Mouse (Mus musculus): Measurements from ENCODE around the gene Tekt5. TPM values are rescaled to one million over a fixed set of nuclear protein-coding genes. Genes with fewer than 3 reads are reported as not detected.

Tekt5 gene
- polyA plus RNA-seq, 1 experiment from 2014 or later, result 0.23 TPM

GRCm38 (mm10) chr16:10341110-10341509, 54.2 kb downstream of the Tekt5 start:
- Histone ChIP-seq H3K27ac (no peak overlapping the region), H3K27me3 (ENCODE audit: insufficient read depth, poor library complexity, severe bottlenecking) (no peaks in the 10 kb centered on the region), H3K4me3 (no peak overlapping the region), H3K9me3 (no peaks in the 10 kb centered on the region), H3K36me3 (no peaks in the 10 kb centered on the region), H3K4me1 (peaks cover 22% of the 10 kb centered on the region)
- DNase-seq (ENCODE audit: low spot score), result no peak
- 68% methylated on average over 4 of the region's 4 CpGs for WGBS

- 90% methylated on average over 10 of the region's 10 CpGs for WGBS
- no peak overlapping the region for H3K4me3 ChIP-seq
- no peak for DNase-seq (ENCODE audit: low spot score)
Observed at GRCm38 (mm10) chr16:10339930-10340329, 55.4 kb downstream of the Tekt5 start.

GRCm38 (mm10) chr16:10338601-10339000, 56.7 kb downstream of the Tekt5 start:
- WGBS, result 87% methylated on average over 5 of the region's 5 CpGs
- H3K27me3 ChIP-seq (ENCODE audit: insufficient read depth, poor library complexity, severe bottlenecking), result no peaks in the 10 kb centered on the region
- H3K27ac ChIP-seq, result peak overlapping the region; percentile 57

More at GRCm38 (mm10) chr16:10339930-10340329, 55.4 kb downstream of the Tekt5 start:
- H3K9me3 ChIP-seq, result no peaks in the 10 kb centered on the region
- H3K27ac ChIP-seq, result no peak overlapping the region
- H3K27me3 ChIP-seq (ENCODE audit: insufficient read depth, poor library complexity, severe bottlenecking), result no peaks in the 10 kb centered on the region
- H3K4me1 ChIP-seq, result peaks cover 24% of the 10 kb centered on the region
- no peaks in the 10 kb centered on the region for H3K36me3 ChIP-seq

GRCm38 (mm10) chr16:10337422-10338197, 57.7 kb downstream of the Tekt5 start:
- Histone ChIP-seq H3K4me3 (no peak overlapping the region), H3K4me1 (peaks cover 27% of the 10 kb centered on the region), H3K36me3 (no peaks in the 10 kb centered on the region), H3K27ac (peak overlapping the region; percentile 65), H3K27me3 (ENCODE audit: insufficient read depth, poor library complexity, severe bottlenecking) (no peaks in the 10 kb centered on the region), H3K9me3 (no peaks in the 10 kb centered on the region)
- 41% methylated on average over 13 of the region's 13 CpGs for WGBS
- no peak for DNase-seq (ENCODE audit: low spot score)

More at GRCm38 (mm10) chr16:10338601-10339000, 56.7 kb downstream of the Tekt5 start:
- Histone ChIP-seq H3K4me3 (no peak overlapping the region), H3K4me1 (peaks cover 24% of the 10 kb centered on the region), H3K9me3 (no peaks in the 10 kb centered on the region), H3K36me3 (no peaks in the 10 kb centered on the region)
- no peak for DNase-seq (ENCODE audit: low spot score)

- Histone ChIP-seq H3K4me1 (peaks cover 27% of the 10 kb centered on the region), H3K27ac (peak overlapping the region; percentile 65), H3K9me3 (no peaks in the 10 kb centered on the region), H3K27me3 (ENCODE audit: insufficient read depth, poor library complexity, severe bottlenecking) (no peaks in the 10 kb centered on the region), H3K36me3 (no peaks in the 10 kb centered on the region), H3K4me3 (no peak overlapping the region)
- 87% methylated on average over 19 of the region's 19 CpGs for WGBS
- no peak for DNase-seq (ENCODE audit: low spot score)
Observed at GRCm38 (mm10) chr16:10336454-10337421, 58.6 kb downstream of the Tekt5 start.

- DNase-seq (ENCODE audit: low spot score), result no peak
- 76% methylated on average over 2 of the region's 2 CpGs for WGBS
- Histone ChIP-seq H3K9me3 (no peaks in the 10 kb centered on the region), H3K27me3 (ENCODE audit: insufficient read depth, poor library complexity, severe bottlenecking) (no peaks in the 10 kb centered on the region), H3K4me1 (peaks cover 27% of the 10 kb centered on the region), H3K36me3 (no peaks in the 10 kb centered on the region), H3K27ac (no peak overlapping the region), H3K4me3 (no peak overlapping the region)
Observed at GRCm38 (mm10) chr16:10335953-10336352, 59.3 kb downstream of the Tekt5 start.

GRCm38 (mm10) chr16:10332732-10333131, 62.6 kb downstream of the Tekt5 start:
- no peaks in the 10 kb centered on the region for H3K9me3 ChIP-seq
- no peaks in the 10 kb centered on the region for H3K27me3 ChIP-seq (ENCODE audit: insufficient read depth, poor library complexity, severe bottlenecking)
- WGBS, result 60% methylated on average over 7 of the region's 7 CpGs
- peaks cover 22% of the 10 kb centered on the region for H3K4me1 ChIP-seq
- H3K27ac ChIP-seq, result no peak overlapping the region
- no peak overlapping the region for H3K4me3 ChIP-seq
- no peak for DNase-seq (ENCODE audit: low spot score)
- H3K36me3 ChIP-seq, result no peaks in the 10 kb centered on the region

- H3K27ac ChIP-seq, result no peak overlapping the region
- no peak overlapping the region for H3K4me3 ChIP-seq
- 76% methylated on average over 12 of the region's 12 CpGs for WGBS
- 0 out of 2 replicates have a peak, but pooled peaks cover 8% of the 10 kb centered on the region for H3K4me1 ChIP-seq
- no peaks in the 10 kb centered on the region for H3K36me3 ChIP-seq
- DNase-seq (ENCODE audit: low spot score), result no peak
- peaks cover 3% of the 10 kb centered on the region; the same call in 1 of the 2 replicates for H3K27me3 ChIP-seq (ENCODE audit: insufficient read depth, poor library complexity, severe bottlenecking)
- H3K9me3 ChIP-seq, result no peaks in the 10 kb centered on the region
Observed at GRCm38 (mm10) chr16:10330586-10331495, 64.4 kb downstream of the Tekt5 start.

- no peak for DNase-seq (ENCODE audit: low spot score)
Observed at GRCm38 (mm10) chr16:10327563-10328333, 67.5 kb downstream of the Tekt5 start.

GRCm38 (mm10) chr16:10319914-10320569, 75.2 kb downstream of the Tekt5 start:
- Histone ChIP-seq H3K4me3 (no peak overlapping the region), H3K9me3 (no peaks in the 10 kb centered on the region), H3K27me3 (ENCODE audit: insufficient read depth, poor library complexity, severe bottlenecking) (no peaks in the 10 kb centered on the region), H3K27ac (no peak overlapping the region), H3K36me3 (no peaks in the 10 kb centered on the region), H3K4me1 (no peaks in the 10 kb centered on the region)
- WGBS, result 38% methylated on average over 17 of the region's 17 CpGs
- no peak for DNase-seq (ENCODE audit: low spot score)

More at GRCm38 (mm10) chr16:10327563-10328333, 67.5 kb downstream of the Tekt5 start:
- no peaks in the 10 kb centered on the region for H3K9me3 ChIP-seq
- no peaks in the 10 kb centered on the region for H3K36me3 ChIP-seq
- no peak overlapping the region for H3K4me3 ChIP-seq
- WGBS, result 62% methylated on average over 13 of the region's 13 CpGs
- 0 out of 2 replicates have a peak, but pooled peaks cover 6% of the 10 kb centered on the region for H3K4me1 ChIP-seq
- peaks cover 3% of the 10 kb centered on the region; the same call in 1 of the 2 replicates for H3K27me3 ChIP-seq (ENCODE audit: insufficient read depth, poor library complexity, severe bottlenecking)
- no peak overlapping the region for H3K27ac ChIP-seq

GRCm38 (mm10) chr16:10317197-10317544, 78.1 kb downstream of the Tekt5 start:
- WGBS, result 60% methylated on average over 4 of the region's 4 CpGs
- Histone ChIP-seq H3K27ac (no peak overlapping the region), H3K27me3 (ENCODE audit: insufficient read depth, poor library complexity, severe bottlenecking) (peaks cover 14% of the 10 kb centered on the region; the same call in 1 of the 2 replicates)

More at GRCm38 (mm10) chr16:10317197-10317544, 78.1 kb downstream of the Tekt5 start:
- DNase-seq (ENCODE audit: low spot score), result no peak
- Histone ChIP-seq H3K36me3 (no peaks in the 10 kb centered on the region), H3K9me3 (no peaks in the 10 kb centered on the region), H3K4me3 (no peak overlapping the region), H3K4me1 (peaks cover 19% of the 10 kb centered on the region)
